Mouse (Mus musculus): ENCODE results near the gene Adamts8. TPM values are rescaled to one million over a fixed set of nuclear protein-coding genes. Genes with fewer than 3 reads are reported as not detected.

Adamts8 gene
- 0.52 and 0.57 TPM in 2 replicates for polyA plus RNA-seq (2012; rRNA removed)

GRCm38 (mm10) chr9:30942512-30943313 lies at the start of gene Adamts8:
TSS of gene Adamts8 (plus strand) at chr9:30942562.
- DNase-seq, result no peak
- Histone ChIP-seq H3K4me1 (replicated peaks; ENCODE audit: control insufficient read depth, insufficient read depth, low read length) (no peaks in the 10 kb centered on the region), H3K36me3 (ENCODE audit: control insufficient read depth, insufficient read depth, low read length) (no peaks in the 10 kb centered on the region), H3K27ac (ENCODE audit: control insufficient read depth, insufficient read depth, low read length) (no peak within 1 kb of the TSS), H3K27me3 (ENCODE audit: control insufficient read depth, insufficient read depth, low read length) (peaks cover 9% of the 10 kb centered on the region), H3K4me3 (ENCODE audit: control insufficient read depth, insufficient read depth, low read length) (no peak within 1 kb of the TSS)
- 1% methylated on average over 96 of the region's 96 CpGs for WGBS
- TF ChIP-seq POLR2A (IDR thresholded peaks at IDR 0.05; ENCODE audit: control insufficient read depth, extremely low read depth, insufficient read depth, low read length, poor library complexity) (no peak), CTCF (IDR thresholded peaks at IDR 0.05; ENCODE audit: borderline replicate concordance, control insufficient read depth, extremely low read depth, insufficient read depth, low read length, poor library complexity) (no peak)

- WGBS, result 87% methylated on average over 3 of the region's 3 CpGs
- no peak overlapping the region for H3K27ac ChIP-seq (ENCODE audit: control insufficient read depth, insufficient read depth, low read length)
- no peaks in the 10 kb centered on the region for H3K36me3 ChIP-seq (ENCODE audit: control insufficient read depth, insufficient read depth, low read length)
- H3K4me1 ChIP-seq (replicated peaks; ENCODE audit: control insufficient read depth, insufficient read depth, low read length), result no peaks in the 10 kb centered on the region
- DNase-seq, result no peak
- no peak overlapping the region for H3K4me3 ChIP-seq (ENCODE audit: control insufficient read depth, insufficient read depth, low read length)
- TF ChIP-seq CTCF (IDR thresholded peaks at IDR 0.05; ENCODE audit: borderline replicate concordance, control insufficient read depth, extremely low read depth, insufficient read depth, low read length, poor library complexity) (no peak), POLR2A (IDR thresholded peaks at IDR 0.05; ENCODE audit: control insufficient read depth, extremely low read depth, insufficient read depth, low read length, poor library complexity) (no peak)
- no peaks in the 10 kb centered on the region for H3K27me3 ChIP-seq (ENCODE audit: control insufficient read depth, insufficient read depth, low read length)
Observed at GRCm38 (mm10) chr9:30895618-30896017, 46.7 kb upstream of the Adamts8 start.

GRCm38 (mm10) chr9:30896752-30897151 lies 45.6 kb upstream of the Adamts8 start:
- no peaks in the 10 kb centered on the region for H3K27me3 ChIP-seq (ENCODE audit: control insufficient read depth, insufficient read depth, low read length)
- no peak overlapping the region for H3K27ac ChIP-seq (ENCODE audit: control insufficient read depth, insufficient read depth, low read length)
- H3K36me3 ChIP-seq (ENCODE audit: control insufficient read depth, insufficient read depth, low read length), result no peaks in the 10 kb centered on the region
- H3K4me1 ChIP-seq (replicated peaks; ENCODE audit: control insufficient read depth, insufficient read depth, low read length), result no peaks in the 10 kb centered on the region
- no peak for DNase-seq
- no peak for TF ChIP-seq POLR2A (IDR thresholded peaks at IDR 0.05; ENCODE audit: control insufficient read depth, extremely low read depth, insufficient read depth, low read length, poor library complexity)
- no peak for TF ChIP-seq CTCF (IDR thresholded peaks at IDR 0.05; ENCODE audit: borderline replicate concordance, control insufficient read depth, extremely low read depth, insufficient read depth, low read length, poor library complexity)
- H3K4me3 ChIP-seq (ENCODE audit: control insufficient read depth, insufficient read depth, low read length), result no peak overlapping the region
- 86% methylated on average over 5 of the region's 5 CpGs for WGBS

GRCm38 (mm10) chr9:30897169-30897568 lies 45.2 kb upstream of the Adamts8 start:
- 86% methylated on average over 2 of the region's 2 CpGs for WGBS
- TF ChIP-seq CTCF (IDR thresholded peaks at IDR 0.05; ENCODE audit: borderline replicate concordance, control insufficient read depth, extremely low read depth, insufficient read depth, low read length, poor library complexity) (no peak), POLR2A (IDR thresholded peaks at IDR 0.05; ENCODE audit: control insufficient read depth, extremely low read depth, insufficient read depth, low read length, poor library complexity) (no peak)
- H3K27ac ChIP-seq (ENCODE audit: control insufficient read depth, insufficient read depth, low read length), result no peak overlapping the region

GRCm38 (mm10) chr9:30902152-30902551 lies 40.2 kb upstream of the Adamts8 start:
- WGBS, result 93% methylated on average over 19 of the region's 19 CpGs
- Histone ChIP-seq H3K4me3 (ENCODE audit: control insufficient read depth, insufficient read depth, low read length) (no peak overlapping the region), H3K27ac (ENCODE audit: control insufficient read depth, insufficient read depth, low read length) (no peak overlapping the region), H3K27me3 (ENCODE audit: control insufficient read depth, insufficient read depth, low read length) (no peaks in the 10 kb centered on the region), H3K36me3 (ENCODE audit: control insufficient read depth, insufficient read depth, low read length) (no peaks in the 10 kb centered on the region), H3K4me1 (replicated peaks; ENCODE audit: control insufficient read depth, insufficient read depth, low read length) (no peaks in the 10 kb centered on the region; the same call in 1 of the 2 replicates)
- TF ChIP-seq POLR2A (IDR thresholded peaks at IDR 0.05; ENCODE audit: control insufficient read depth, extremely low read depth, insufficient read depth, low read length, poor library complexity) (no peak), CTCF (IDR thresholded peaks at IDR 0.05; ENCODE audit: borderline replicate concordance, control insufficient read depth, extremely low read depth, insufficient read depth, low read length, poor library complexity) (no peak)
- DNase-seq, result no peak

More at GRCm38 (mm10) chr9:30897169-30897568, 45.2 kb upstream of the Adamts8 start:
- no peaks in the 10 kb centered on the region; the same call in 1 of the 2 replicates for H3K4me1 ChIP-seq (replicated peaks; ENCODE audit: control insufficient read depth, insufficient read depth, low read length)
- no peaks in the 10 kb centered on the region for H3K36me3 ChIP-seq (ENCODE audit: control insufficient read depth, insufficient read depth, low read length)
- no peak for DNase-seq
- H3K4me3 ChIP-seq (ENCODE audit: control insufficient read depth, insufficient read depth, low read length), result no peak overlapping the region
- H3K27me3 ChIP-seq (ENCODE audit: control insufficient read depth, insufficient read depth, low read length), result no peaks in the 10 kb centered on the region

- TF ChIP-seq POLR2A (IDR thresholded peaks at IDR 0.05; ENCODE audit: control insufficient read depth, extremely low read depth, insufficient read depth, low read length, poor library complexity), result no peak
- TF ChIP-seq CTCF (IDR thresholded peaks at IDR 0.05; ENCODE audit: borderline replicate concordance, control insufficient read depth, extremely low read depth, insufficient read depth, low read length, poor library complexity), result no peak
- Histone ChIP-seq H3K4me1 (replicated peaks; ENCODE audit: control insufficient read depth, insufficient read depth, low read length) (no peaks in the 10 kb centered on the region; the same call in 1 of the 2 replicates), H3K27ac (ENCODE audit: control insufficient read depth, insufficient read depth, low read length) (no peak overlapping the region), H3K4me3 (ENCODE audit: control insufficient read depth, insufficient read depth, low read length) (no peak overlapping the region), H3K36me3 (ENCODE audit: control insufficient read depth, insufficient read depth, low read length) (no peaks in the 10 kb centered on the region), H3K27me3 (ENCODE audit: control insufficient read depth, insufficient read depth, low read length) (no peaks in the 10 kb centered on the region)
- no peak for DNase-seq
- 97% methylated on average over 7 of the region's 7 CpGs for WGBS
Observed at GRCm38 (mm10) chr9:30902641-30903040, 39.7 kb upstream of the Adamts8 start.
